Mouse (Mus musculus) ES-Bruce4 (cell line): ENCODE measurements at regions not wholly inside any gene's neighbourhood (a gene's known extent, or its start where the extent isn't known, plus 50 kb on each side); places are given as distances from the start of the nearest gene placed in this dataset.

Experiments
- H3K27ac ChIP-seq: 2 replicates; pipeline ENCODE4 v1.5.1; 2012; ENCODE audit warnings: low read length, inconsistent platforms; ENCODE audit not compliant: insufficient read depth
- H3K27me3 ChIP-seq: 2 replicates; pipeline ENCODE4 v1.6.1; 2012; ENCODE audit warnings: mild to moderate bottlenecking, low read length, inconsistent platforms; ENCODE audit not compliant: control insufficient read depth, poor library complexity, insufficient read depth, severe bottlenecking
- H3K36me3 ChIP-seq: 2 replicates; pipeline ENCODE4 v1.6.1; 2012; ENCODE audit warnings: inconsistent platforms, mild to moderate bottlenecking, low read length, moderate library complexity; ENCODE audit not compliant: control insufficient read depth, poor library complexity, insufficient read depth, severe bottlenecking
- H3K4me1 ChIP-seq: one replicate; pipeline ENCODE4 v1.8.1; 2011; ENCODE audit warnings: low read length; ENCODE audit not compliant: control insufficient read depth, insufficient read depth
- H3K4me3 ChIP-seq: 2 replicates; pipeline ENCODE4 v1.5.1; 2011; ENCODE audit warnings: low read depth, mild to moderate bottlenecking, low read length
- H3K9ac ChIP-seq: 2 replicates; pipeline ENCODE4 v1.6.1; 2012; ENCODE audit warnings: low read depth, mild to moderate bottlenecking, inconsistent platforms; ENCODE audit not compliant: poor library complexity, severe bottlenecking
- H3K9me3 ChIP-seq: replicated peaks from 2 replicates; pipeline ENCODE4 v1.6.1; 2012; ENCODE audit warnings: mild to moderate bottlenecking, low read length, inconsistent platforms; ENCODE audit not compliant: control insufficient read depth, poor library complexity, insufficient read depth, severe bottlenecking
- CTCF ChIP-seq: IDR thresholded peaks from one replicate; pipeline ENCODE4 v1.8.1; 2011; ENCODE audit warnings: low read depth, low read length
- EP300 ChIP-seq: IDR thresholded peaks from 2 replicates; pipeline ENCODE4 v1.6.1; 2011; ENCODE audit warnings: low read depth, low read length; ENCODE audit not compliant: insufficient read depth
- POLR2A ChIP-seq: IDR thresholded peaks from one replicate; pipeline ENCODE4 v1.8.1; 2011; ENCODE audit warnings: low read length; ENCODE audit not compliant: insufficient read depth

DNA sequence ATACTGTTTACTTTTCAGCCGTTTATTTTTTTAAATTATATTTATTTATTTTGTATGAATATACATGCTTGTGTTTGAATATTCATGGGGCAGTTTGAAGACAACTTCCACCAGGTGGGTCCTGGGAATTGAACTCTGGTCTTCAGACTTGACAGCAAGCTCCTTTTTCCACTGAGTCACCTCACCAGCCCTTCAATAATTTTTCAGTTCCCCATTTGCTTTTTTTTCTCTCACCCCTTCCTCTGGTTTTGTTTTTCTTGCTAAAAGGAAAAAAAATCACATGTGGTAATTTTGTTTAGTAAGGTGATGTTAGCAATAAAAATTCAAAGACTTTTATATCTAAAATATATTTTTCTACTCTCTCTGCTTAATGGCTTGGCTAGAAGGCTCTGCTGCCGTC is 64.9 kb upstream of the Slc34a2 start:
- no peak overlapping the region for H3K4me3 ChIP-seq
- no peak for TF ChIP-seq CTCF
- no peaks in the 10 kb centered on the region for H3K9me3 ChIP-seq
- no peaks in the 10 kb centered on the region for H3K4me1 ChIP-seq
- no peak overlapping the region for H3K27ac ChIP-seq
- no peaks in the 10 kb centered on the region for H3K27me3 ChIP-seq
- no peaks in the 10 kb centered on the region for H3K36me3 ChIP-seq
- H3K9ac ChIP-seq = no peak overlapping the region

DNA sequence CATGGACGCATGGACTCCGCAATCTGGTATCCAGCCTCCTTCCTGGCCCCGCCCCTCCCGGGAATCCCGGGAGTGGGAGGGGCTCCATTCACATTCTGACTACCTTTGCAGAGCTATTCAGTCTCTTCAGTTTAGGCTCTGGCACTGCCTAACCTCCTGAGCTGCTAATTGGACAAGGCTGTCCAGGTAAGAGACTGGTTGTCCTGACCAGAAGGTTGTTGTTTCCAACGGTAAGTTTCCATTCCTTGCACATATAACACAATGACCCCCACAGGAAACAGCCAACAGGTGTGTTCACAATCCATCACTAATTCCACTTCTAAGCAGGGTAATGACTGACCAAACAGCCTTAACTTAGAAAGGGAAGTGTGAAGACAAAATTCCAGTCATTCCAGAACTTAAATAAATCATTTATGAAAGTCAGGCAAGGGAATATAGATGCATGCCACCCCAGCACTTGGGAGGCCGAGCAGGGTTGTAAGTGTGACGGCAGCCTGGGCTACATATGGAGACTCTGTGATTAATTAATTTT is 62.3 kb upstream of the Slc34a2 start:
- Histone ChIP-seq H3K4me1 (no peaks in the 10 kb centered on the region), H3K9me3 (no peaks in the 10 kb centered on the region), H3K27ac (0 out of 2 replicates have a peak overlapping the region, but pooled peaks have one; percentile 37), H3K4me3 (no peak overlapping the region), H3K9ac (no peak overlapping the region), H3K36me3 (no peaks in the 10 kb centered on the region), H3K27me3 (no peaks in the 10 kb centered on the region)
- TF ChIP-seq POLR2A (no peak), EP300 (no peak), CTCF (no peak)

DNA sequence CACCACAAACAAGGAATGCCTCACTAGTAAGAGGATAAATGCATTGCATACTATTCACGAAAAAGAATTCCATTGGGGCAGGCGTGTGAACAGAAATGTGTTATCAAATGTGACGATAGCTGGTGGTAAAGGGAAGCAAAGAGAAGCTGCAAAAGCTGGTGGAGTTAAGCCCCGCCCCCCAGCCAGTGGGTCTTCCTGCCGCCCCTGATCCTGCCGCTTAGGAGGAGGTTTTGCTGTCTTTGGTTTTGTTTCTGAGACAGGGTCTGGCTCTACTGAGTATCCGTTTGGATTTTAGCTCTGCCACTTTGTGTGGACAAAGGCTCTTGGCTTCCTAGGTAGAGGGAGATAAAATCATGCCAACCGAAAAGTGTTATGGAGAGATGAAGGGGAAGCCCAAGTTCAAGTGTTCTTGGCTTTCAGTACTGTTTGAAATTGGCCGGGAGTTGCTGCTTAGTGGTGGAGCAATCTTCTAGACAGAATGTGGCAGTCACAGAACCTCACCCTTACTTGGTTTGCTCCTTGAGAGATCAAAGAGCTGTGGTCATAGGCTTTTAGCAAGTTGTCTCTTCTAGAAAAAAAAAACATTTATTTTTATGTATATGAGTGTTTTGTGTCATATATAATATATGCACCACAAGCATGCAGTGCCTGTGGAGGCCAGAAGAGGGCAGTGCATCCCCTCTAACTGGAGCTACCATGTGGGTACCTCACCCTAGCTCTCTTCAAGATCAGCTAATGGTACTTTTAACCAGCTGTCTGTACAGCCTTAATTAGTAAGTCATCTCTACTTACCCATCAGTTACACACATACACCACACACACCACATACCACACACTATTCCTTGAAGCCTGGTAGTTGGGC is 59.8 kb upstream of the Slc34a2 start:
- Histone ChIP-seq H3K9ac (no peak overlapping the region), H3K9me3 (no peaks in the 10 kb centered on the region), H3K4me3 (no peak overlapping the region), H3K27ac (no peak overlapping the region), H3K36me3 (no peaks in the 10 kb centered on the region), H3K27me3 (no peaks in the 10 kb centered on the region), H3K4me1 (no peaks in the 10 kb centered on the region)
- TF ChIP-seq EP300 (no peak), POLR2A (no peak), CTCF (peak; percentile 36)

GRCm38 (mm10) chr5:52979458-52979857 is 58.4 kb upstream of the Slc34a2 start:
- no peaks in the 10 kb centered on the region for H3K36me3 ChIP-seq
- no peaks in the 10 kb centered on the region for H3K9me3 ChIP-seq
- no peak overlapping the region for H3K4me3 ChIP-seq
- H3K9ac ChIP-seq = no peak overlapping the region
- no peaks in the 10 kb centered on the region for H3K27me3 ChIP-seq
- TF ChIP-seq EP300 (no peak), POLR2A (no peak), CTCF (no peak)
- no peaks in the 10 kb centered on the region for H3K4me1 ChIP-seq
- no peak overlapping the region for H3K27ac ChIP-seq

DNA sequence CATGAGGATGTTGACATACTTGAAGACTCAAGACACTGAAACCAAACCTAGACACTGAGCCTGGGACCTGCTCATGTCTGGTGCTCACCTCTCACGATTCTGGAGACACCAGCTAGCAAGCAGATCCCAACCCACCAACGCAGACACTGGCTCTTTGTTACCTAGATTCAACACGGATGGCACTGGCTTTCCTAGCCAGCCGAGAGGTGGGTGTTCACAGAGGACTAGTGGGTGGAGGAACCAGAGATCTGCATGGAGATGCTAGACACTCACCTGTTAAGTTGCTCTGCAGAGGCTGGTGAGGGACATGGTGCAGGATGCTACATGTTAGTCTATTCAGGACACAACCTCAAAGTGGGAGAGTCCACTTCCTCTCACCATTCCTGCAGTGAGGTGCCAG is 55.8 kb upstream of the Slc34a2 start:
- H3K9ac ChIP-seq = no peak overlapping the region
- TF ChIP-seq CTCF = no peak
- TF ChIP-seq EP300 = no peak
- no peak for TF ChIP-seq POLR2A
- H3K4me3 ChIP-seq = no peak overlapping the region

GRCm38 (mm10) chr5:52982741-52983140 is 55.1 kb upstream of the Slc34a2 start:
- H3K9me3 ChIP-seq = no peaks in the 10 kb centered on the region

More for the DNA sequence above, 55.8 kb upstream of the Slc34a2 start:
- no peaks in the 10 kb centered on the region for H3K27me3 ChIP-seq
- no peaks in the 10 kb centered on the region for H3K4me1 ChIP-seq
- no peak overlapping the region for H3K27ac ChIP-seq
- H3K36me3 ChIP-seq = no peaks in the 10 kb centered on the region
- H3K9me3 ChIP-seq = no peaks in the 10 kb centered on the region

More at GRCm38 (mm10) chr5:52982741-52983140, 55.1 kb upstream of the Slc34a2 start:
- no peak overlapping the region for H3K27ac ChIP-seq
- no peak overlapping the region for H3K9ac ChIP-seq
- H3K36me3 ChIP-seq = no peaks in the 10 kb centered on the region
- no peaks in the 10 kb centered on the region for H3K4me1 ChIP-seq
- no peaks in the 10 kb centered on the region for H3K27me3 ChIP-seq
- TF ChIP-seq CTCF (no peak), EP300 (no peak)
- no peak overlapping the region for H3K4me3 ChIP-seq
